Mouse (Mus musculus) embryonic facial prominence, embryonic 11.5 days (tissue): ENCODE results near the gene Mpeg1. TPM values are rescaled to one million over a fixed set of nuclear protein-coding genes. Genes with fewer than 3 reads are reported as not detected.

Source experiments
- ATAC-seq: fragments of 200-750 bp; cut with Nextera tagmentation; replicated peaks from 2 replicates; pipeline ENCODE4 v1.8.0; 2017; ENCODE audit warnings: low read depth; ENCODE audit not compliant: insufficient number of reproducible peaks, low FRiP score, low TSS enrichment
- DNase-seq: peaks from one replicate; pipeline ENCODE4 v3.0.0-alpha.2; 2015; ENCODE audit warnings: low spot score
- H3K27ac ChIP-seq: fragments of 300-500 bp; sonication (generic); replicated peaks from 2 replicates; pipeline ENCODE4 v1.5.1; 2014; ENCODE audit warnings: mild to moderate bottlenecking, low read depth, low read length, control low read depth
- H3K27me3 ChIP-seq: fragments of 300-500 bp; sonication (generic); 2 replicates; pipeline ENCODE4 v1.6.1; 2014; ENCODE audit warnings: mild to moderate bottlenecking, low read length, moderate library complexity, mixed read lengths; ENCODE audit not compliant: control insufficient read depth, insufficient read depth
- H3K36me3 ChIP-seq: fragments of 300-500 bp; sonication (generic); replicated peaks from 2 replicates; pipeline ENCODE4 v1.6.1; 2014; ENCODE audit warnings: low read depth, mild to moderate bottlenecking, low read length, moderate library complexity, mixed read lengths; ENCODE audit not compliant: control insufficient read depth, insufficient read depth
- H3K4me1 ChIP-seq: fragments of 300-500 bp; sonication (generic); 2 replicates; pipeline ENCODE4 v1.6.1; 2014; ENCODE audit warnings: low read length, mixed read lengths; ENCODE audit not compliant: control insufficient read depth, insufficient read depth
- H3K4me2 ChIP-seq: fragments of 300-500 bp; sonication (generic); 2 replicates; pipeline ENCODE4 v1.6.1; 2014; ENCODE audit warnings: low read depth, mild to moderate bottlenecking, control low read depth, low read length, moderate library complexity
- H3K4me3 ChIP-seq: fragments of 300-500 bp; sonication (generic); 2 replicates; pipeline ENCODE4 v1.5.1; 2014; ENCODE audit warnings: low read depth, low read length, control low read depth
- H3K9ac ChIP-seq: fragments of 300-500 bp; sonication (generic); replicated peaks from 2 replicates; pipeline ENCODE4 v1.6.1; 2014; ENCODE audit warnings: mild to moderate bottlenecking, control low read depth, low read length
- H3K9me3 ChIP-seq: fragments of 300-500 bp; sonication (generic); replicated peaks from 2 replicates; pipeline ENCODE4 v1.6.1; 2016; ENCODE audit warnings: mild to moderate bottlenecking, low read length, inconsistent platforms, mixed read lengths; ENCODE audit not compliant: control insufficient read depth
- WGBS: fragments of 180-500 bp; shearing (Covaris S2); extraction: QIAGEN DNeasy Blood & Tissue Kit; methylation state at CpG from one replicate; pipeline ENCODE4 v1.1.7; 2014; 5-methylcytosine and 5-hydroxymethylcytosine counted together
- polyA plus RNA-seq: library from polyadenylated mRNA; unstranded; fragments of >200 nt; fragmentation: Nextera tagmentation; extraction: Ambion mirVana; gene quantifications from 2 replicates; pipeline ENCODE4 v1.2.1, GENCODE M21; 2014

Mpeg1 gene
- polyA plus RNA-seq, 1 experiment from 2014 or later = 0.39 TPM

DNA sequence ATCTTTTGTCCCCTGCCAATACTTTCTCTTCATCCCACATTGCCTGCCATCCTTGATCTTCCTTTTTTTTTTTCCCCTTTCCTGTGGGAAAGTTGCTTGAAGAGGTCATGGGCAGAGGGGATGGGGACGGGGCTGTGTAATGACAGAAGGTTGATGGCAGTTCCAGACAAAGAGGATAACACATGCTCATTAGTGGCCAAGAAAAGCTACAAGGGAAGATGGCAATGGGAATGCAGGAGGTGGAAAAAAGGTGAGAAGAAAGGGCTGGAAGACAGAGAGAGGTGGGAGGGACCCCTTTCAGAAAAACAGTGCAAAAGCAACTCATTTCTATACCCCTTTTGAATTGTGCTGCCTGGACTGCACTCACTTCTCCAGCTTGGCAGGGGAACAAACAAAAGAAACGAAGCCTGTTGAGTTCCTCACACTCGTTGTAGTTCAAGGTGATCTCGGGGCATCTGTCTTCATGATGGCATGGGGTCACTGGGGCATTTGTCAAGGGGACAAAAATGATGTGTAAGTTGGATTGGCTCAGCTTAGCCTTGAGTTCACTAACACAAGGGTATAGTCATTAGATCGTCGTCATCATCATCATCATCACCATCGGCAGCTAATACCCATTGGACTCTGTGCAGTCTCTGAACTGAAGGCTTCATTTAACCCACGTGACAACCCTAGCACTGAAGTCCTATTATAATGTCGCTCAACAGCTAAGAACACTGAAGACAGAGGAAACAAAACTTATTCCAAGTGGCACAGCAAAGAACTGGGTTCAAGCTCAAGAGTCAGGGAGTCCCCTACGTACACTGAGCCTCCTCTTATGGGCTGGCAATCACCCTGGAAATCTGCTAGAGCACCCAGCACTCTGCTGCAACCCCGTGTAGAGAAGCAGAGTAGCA is 29.3 kb downstream of the Mpeg1 start:
- Histone ChIP-seq H3K4me3 (no peak overlapping the region), H3K9me3 (no peaks in the 10 kb centered on the region), H3K27me3 (no peaks in the 10 kb centered on the region), H3K4me2 (no peak overlapping the region), H3K9ac (no peak overlapping the region), H3K4me1 (peaks cover 3% of the 10 kb centered on the region; the same call in 1 of the 2 replicates), H3K27ac (peak overlapping the region; percentile 35; the same call in 1 of the 2 replicates), H3K36me3 (no peaks in the 10 kb centered on the region)
- ATAC-seq = peak; percentile 35
- no peak for DNase-seq
- 66% methylated on average over 11 of the region's 11 CpGs for WGBS

DNA sequence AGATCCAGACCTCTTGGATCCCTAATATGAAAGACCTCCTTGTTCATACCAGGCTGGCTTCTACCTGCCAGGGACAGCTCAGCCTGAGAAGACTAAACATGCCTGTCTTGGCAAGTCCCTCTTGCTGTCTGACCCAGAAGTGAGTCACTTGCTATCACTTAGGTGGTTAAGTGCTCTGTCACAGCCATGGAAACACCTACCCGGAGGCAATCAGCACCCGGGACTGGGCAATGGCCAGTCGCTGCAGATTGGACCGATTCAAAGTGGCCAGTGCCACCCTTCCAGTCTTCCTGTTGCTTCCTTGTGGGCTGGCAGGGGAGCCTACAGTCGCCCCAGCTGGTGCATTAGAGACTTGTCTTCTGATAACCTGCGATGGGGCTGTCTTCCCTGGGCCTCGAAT is 31.1 kb downstream of the Mpeg1 start:
- WGBS = 94% methylated on average over 7 of the region's 7 CpGs
- DNase-seq = no peak
- Histone ChIP-seq H3K4me1 (peaks cover 3% of the 10 kb centered on the region; the same call in 1 of the 2 replicates), H3K27me3 (no peaks in the 10 kb centered on the region), H3K27ac (no peak overlapping the region), H3K4me3 (no peak overlapping the region), H3K4me2 (no peak overlapping the region), H3K9ac (no peak overlapping the region), H3K9me3 (no peaks in the 10 kb centered on the region), H3K36me3 (no peaks in the 10 kb centered on the region)
- no peak for ATAC-seq

DNA sequence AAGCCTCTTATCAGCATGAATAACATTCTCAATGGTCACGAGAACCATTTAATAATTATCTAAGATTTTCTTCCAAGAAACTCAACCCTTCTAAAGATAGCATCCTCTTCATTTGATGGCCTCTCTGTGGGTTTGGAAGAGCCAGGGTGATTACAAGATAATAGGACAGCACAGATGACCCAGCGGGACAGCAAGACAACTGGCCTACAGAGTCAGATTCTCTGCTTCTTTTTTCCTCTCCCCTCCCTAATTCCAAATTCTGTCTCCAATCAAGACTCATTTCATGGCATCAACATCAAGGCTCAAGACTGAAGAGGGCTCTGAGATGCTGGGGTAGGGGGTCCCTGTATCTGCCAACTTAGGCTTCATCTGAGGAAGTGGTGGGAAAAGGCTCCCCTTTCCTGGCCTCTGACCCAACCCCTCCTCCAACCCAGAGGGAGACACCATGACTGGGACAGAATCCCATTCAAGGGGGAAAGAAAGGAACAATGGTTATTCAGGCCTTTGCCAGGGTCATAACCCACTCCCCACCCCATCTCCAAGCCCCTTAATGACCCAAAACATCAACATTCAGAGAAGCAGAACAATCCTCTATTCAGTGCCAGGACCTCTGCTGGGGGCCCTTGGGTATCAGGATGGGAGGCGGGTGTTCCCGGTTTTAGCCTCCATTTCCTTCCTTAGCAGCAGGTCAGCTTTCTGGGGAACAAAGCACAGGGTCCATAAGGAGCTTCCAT is 33.0 kb downstream of the Mpeg1 start:
- no peak overlapping the region for H3K4me3 ChIP-seq
- H3K4me2 ChIP-seq = no peak overlapping the region
- H3K9ac ChIP-seq = no peak overlapping the region
- no peak overlapping the region for H3K27ac ChIP-seq
- H3K9me3 ChIP-seq = no peaks in the 10 kb centered on the region
- 0 out of 2 replicates have a peak, but pooled peaks have one; percentile 14 for ATAC-seq
- H3K27me3 ChIP-seq = no peaks in the 10 kb centered on the region
- no peak for DNase-seq
- no peaks in the 10 kb centered on the region for H3K4me1 ChIP-seq
- WGBS = 32% methylated on average over 4 of the region's 4 CpGs
- H3K36me3 ChIP-seq = no peaks in the 10 kb centered on the region

DNA sequence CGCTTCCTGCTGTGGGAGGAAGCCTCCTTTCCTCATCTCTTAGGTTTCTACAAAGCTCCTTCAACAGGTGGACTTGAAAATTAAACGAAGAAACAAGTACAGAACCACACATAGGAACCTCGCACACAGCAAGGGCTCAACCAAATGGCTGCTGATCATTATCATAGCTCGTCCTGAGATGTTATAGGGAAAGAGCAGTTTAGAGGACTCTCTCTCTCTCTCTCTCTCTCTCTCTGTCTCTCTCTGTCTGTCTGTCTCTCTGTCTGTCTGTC is 33.5 kb downstream of the Mpeg1 start:
- H3K36me3 ChIP-seq = no peaks in the 10 kb centered on the region
- H3K27me3 ChIP-seq = no peaks in the 10 kb centered on the region
- no peak for DNase-seq
- WGBS = 34% methylated on average over 4 of the region's 4 CpGs
- no peak for ATAC-seq
- H3K4me1 ChIP-seq = no peaks in the 10 kb centered on the region
- H3K9me3 ChIP-seq = no peaks in the 10 kb centered on the region
- H3K9ac ChIP-seq = no peak overlapping the region
- no peak overlapping the region for H3K4me3 ChIP-seq
- no peak overlapping the region for H3K27ac ChIP-seq
- H3K4me2 ChIP-seq = no peak overlapping the region

DNA sequence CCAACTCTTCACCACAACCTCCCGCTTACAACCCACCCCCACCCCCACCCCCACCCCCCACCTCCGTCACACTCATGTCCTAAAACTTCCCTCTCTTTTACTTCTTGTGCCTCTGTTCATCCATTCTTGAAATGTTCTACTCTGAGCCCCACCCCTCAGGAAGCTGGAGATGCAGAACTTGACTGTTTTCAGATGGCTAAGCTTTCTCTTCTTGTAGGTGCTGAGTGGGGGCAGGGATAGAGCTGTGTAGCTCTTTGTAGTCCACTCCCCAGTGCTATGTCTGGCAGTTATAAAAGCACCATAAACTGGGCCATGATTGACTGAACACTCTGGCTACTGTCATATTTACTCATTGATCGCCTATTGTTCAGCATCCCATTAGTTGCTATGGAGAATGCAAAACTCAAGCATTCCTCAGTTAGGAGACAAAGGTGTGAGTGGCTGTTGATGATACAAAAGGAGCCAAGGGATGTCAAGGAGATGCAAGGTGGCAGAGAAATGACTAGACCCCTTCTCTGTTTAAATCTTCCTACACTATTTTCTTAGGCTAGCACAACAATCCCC is 34.5 kb downstream of the Mpeg1 start:
- Histone ChIP-seq H3K9ac (no peak overlapping the region), H3K9me3 (no peaks in the 10 kb centered on the region), H3K36me3 (no peaks in the 10 kb centered on the region), H3K27ac (no peak overlapping the region), H3K4me3 (no peak overlapping the region), H3K4me1 (no peaks in the 10 kb centered on the region; the same call in 1 of the 2 replicates), H3K4me2 (no peak overlapping the region), H3K27me3 (no peaks in the 10 kb centered on the region)
- DNase-seq (no peak), ATAC-seq (no peak)
- 62% methylated on average over 3 of the region's 3 CpGs for WGBS

DNA sequence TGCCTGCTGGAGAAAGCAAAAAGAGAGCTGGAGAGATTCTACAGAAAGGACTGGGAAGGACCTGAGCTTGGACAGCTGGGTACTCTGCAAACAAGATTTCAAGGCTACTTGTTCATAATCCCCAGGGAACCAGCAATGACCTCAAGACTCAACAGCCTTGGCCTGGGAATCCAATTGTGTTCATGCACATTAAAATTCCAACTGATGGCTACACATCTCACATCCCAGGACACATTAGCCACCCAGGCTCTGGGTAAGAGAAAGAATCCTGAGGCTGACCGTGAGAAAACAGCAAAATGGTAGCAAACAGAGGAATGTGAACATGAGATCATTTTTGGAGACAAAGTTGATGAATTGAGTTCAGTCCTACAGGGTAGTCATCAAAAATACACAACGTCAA is 35.7 kb downstream of the Mpeg1 start:
- Histone ChIP-seq H3K27me3 (no peaks in the 10 kb centered on the region), H3K4me2 (no peak overlapping the region), H3K36me3 (no peaks in the 10 kb centered on the region), H3K4me3 (no peak overlapping the region), H3K9ac (no peak overlapping the region), H3K4me1 (no peaks in the 10 kb centered on the region; the same call in 1 of the 2 replicates), H3K27ac (no peak overlapping the region), H3K9me3 (no peaks in the 10 kb centered on the region)
- ATAC-seq = no peak
- WGBS = 92% methylated on average over 2 of the region's 2 CpGs
- no peak for DNase-seq

DNA sequence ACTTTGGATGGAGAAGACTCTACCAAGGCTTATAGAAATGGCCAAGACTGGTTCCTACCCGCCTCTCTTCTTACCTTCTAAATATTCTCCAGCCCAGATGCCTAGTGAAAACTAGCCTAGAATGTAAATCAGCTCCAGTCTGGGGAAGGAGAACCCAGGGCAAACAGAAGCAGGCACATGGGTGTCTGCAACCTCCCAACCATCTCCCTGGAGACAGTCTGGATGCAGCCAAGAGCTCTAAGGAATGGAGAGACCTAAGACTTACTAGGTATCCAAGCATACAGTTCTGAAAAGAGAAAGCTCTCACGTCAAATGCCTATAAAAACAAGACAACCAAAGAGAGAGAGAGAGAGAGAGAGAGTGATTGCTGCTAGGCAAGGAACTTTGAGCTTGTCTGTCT is 37.3 kb downstream of the Mpeg1 start:
- no peak overlapping the region for H3K4me3 ChIP-seq
- H3K4me2 ChIP-seq = no peak overlapping the region
- no peaks in the 10 kb centered on the region for H3K9me3 ChIP-seq
- H3K9ac ChIP-seq = no peak overlapping the region
- DNase-seq (no peak), ATAC-seq (no peak)
- H3K36me3 ChIP-seq = no peaks in the 10 kb centered on the region
- H3K27ac ChIP-seq = no peak overlapping the region
- H3K27me3 ChIP-seq = no peaks in the 10 kb centered on the region
- 82% methylated on average over 2 of the region's 2 CpGs for WGBS
- H3K4me1 ChIP-seq = no peaks in the 10 kb centered on the region; the same call in 1 of the 2 replicates

DNA sequence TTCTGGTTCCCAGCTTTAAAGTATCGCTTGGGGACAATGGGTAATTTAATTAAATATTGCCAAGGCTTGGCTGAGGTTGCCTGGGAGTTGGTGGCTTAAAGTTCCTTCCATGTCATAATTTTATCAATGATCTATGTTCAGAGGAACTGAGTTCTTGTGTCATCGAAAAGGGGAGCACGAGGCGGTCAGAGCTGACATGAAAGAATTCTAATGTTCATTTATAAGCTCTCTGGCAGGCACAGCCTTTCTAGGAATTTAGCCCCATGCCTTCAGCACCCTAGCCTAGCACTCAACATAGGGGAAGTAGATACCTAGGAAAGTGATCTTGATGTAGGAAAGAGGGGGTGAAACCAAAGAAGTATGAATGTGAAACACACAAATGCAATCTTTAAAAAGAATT is 37.7 kb downstream of the Mpeg1 start:
- 81% methylated on average over 4 of the region's 4 CpGs for WGBS
- ATAC-seq = no peak
- Histone ChIP-seq H3K4me1 (no peaks in the 10 kb centered on the region; the same call in 1 of the 2 replicates), H3K27me3 (no peaks in the 10 kb centered on the region), H3K27ac (no peak overlapping the region), H3K36me3 (no peaks in the 10 kb centered on the region), H3K9ac (no peak overlapping the region), H3K9me3 (no peaks in the 10 kb centered on the region), H3K4me3 (no peak overlapping the region), H3K4me2 (no peak overlapping the region)
- DNase-seq = no peak
